Mouse (Mus musculus) midbrain, embryonic 10.5 days (tissue): ENCODE measurements around the gene Crcp. TPM values are rescaled to one million over a fixed set of nuclear protein-coding genes. Genes with fewer than 3 reads are reported as not detected.

Experiments
- DNase-seq: peaks from one replicate; pipeline ENCODE4 v3.0.0-alpha.2; 2017; ENCODE audit warnings: low spot score
- H3K27ac ChIP-seq: fragments of 300-500 bp; sonication (generic); replicated peaks from 2 replicates; pipeline ENCODE4 v1.5.1; 2016; ENCODE audit warnings: mild to moderate bottlenecking
- H3K27me3 ChIP-seq: fragments of 300-500 bp; sonication (generic); 2 replicates; pipeline ENCODE4 v1.6.1; 2016; ENCODE audit warnings: low read depth, mild to moderate bottlenecking; ENCODE audit not compliant: poor library complexity, severe bottlenecking
- H3K36me3 ChIP-seq: fragments of 300-500 bp; sonication (generic); 2 replicates; pipeline ENCODE4 v1.6.1; 2016; ENCODE audit warnings: mild to moderate bottlenecking, moderate library complexity
- H3K4me1 ChIP-seq: fragments of 300-500 bp; sonication (generic); 2 replicates; pipeline ENCODE4 v1.6.1; 2016
- H3K4me3 ChIP-seq: fragments of 300-500 bp; sonication (generic); 2 replicates; pipeline ENCODE4 v1.5.1; 2016; ENCODE audit warnings: mild to moderate bottlenecking, moderate library complexity
- H3K9me3 ChIP-seq: fragments of 300-500 bp; sonication (generic); replicated peaks from 2 replicates; pipeline ENCODE4 v1.6.1; 2016; ENCODE audit warnings: mild to moderate bottlenecking
- WGBS: fragments of 180-500 bp; shearing (Covaris S2); methylation state at CpG from one replicate; pipeline ENCODE4 v1.1.7; 2016; 5-methylcytosine and 5-hydroxymethylcytosine counted together
- polyA plus RNA-seq: library from polyadenylated mRNA; unstranded; fragments of >200 nt; fragmentation: Nextera tagmentation; extraction: Ambion mirVana; gene quantifications from 2 replicates; pipeline ENCODE4 v1.2.1, GENCODE M21; 2016

Gene Crcp
- polyA plus RNA-seq, 1 experiment from 2014 or later = 63.8 TPM

DNA sequence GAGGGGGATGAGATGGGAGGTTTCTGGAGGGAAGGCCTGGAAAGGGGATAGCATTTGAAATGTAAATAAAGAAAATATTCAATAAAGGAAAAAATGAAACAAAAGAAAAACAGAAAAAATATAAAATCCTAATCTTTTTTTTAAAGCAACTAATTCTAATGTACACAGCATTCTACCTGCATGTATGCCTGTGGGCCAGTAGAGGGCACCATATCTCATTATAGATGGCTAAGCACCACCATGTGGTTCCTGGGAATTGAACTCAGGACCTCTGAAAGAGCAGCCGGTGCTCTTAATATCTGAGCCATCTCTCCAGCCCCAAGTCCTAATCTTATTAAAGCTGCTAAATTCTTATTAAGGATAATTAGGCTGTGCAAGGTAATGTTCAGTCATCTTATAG lies 21.7 kb upstream of the Crcp start:
- Histone ChIP-seq H3K9me3 (peaks cover 37% of the 10 kb centered on the region), H3K4me1 (peaks cover 9% of the 10 kb centered on the region), H3K27me3 (peaks cover 4% of the 10 kb centered on the region; the same call in 1 of the 2 replicates), H3K4me3 (no peak overlapping the region), H3K36me3 (peaks cover 20% of the 10 kb centered on the region), H3K27ac (no peak overlapping the region)
- DNase-seq = no peak
- WGBS = 95% methylated on average over 1 of the region's 1 CpGs

DNA sequence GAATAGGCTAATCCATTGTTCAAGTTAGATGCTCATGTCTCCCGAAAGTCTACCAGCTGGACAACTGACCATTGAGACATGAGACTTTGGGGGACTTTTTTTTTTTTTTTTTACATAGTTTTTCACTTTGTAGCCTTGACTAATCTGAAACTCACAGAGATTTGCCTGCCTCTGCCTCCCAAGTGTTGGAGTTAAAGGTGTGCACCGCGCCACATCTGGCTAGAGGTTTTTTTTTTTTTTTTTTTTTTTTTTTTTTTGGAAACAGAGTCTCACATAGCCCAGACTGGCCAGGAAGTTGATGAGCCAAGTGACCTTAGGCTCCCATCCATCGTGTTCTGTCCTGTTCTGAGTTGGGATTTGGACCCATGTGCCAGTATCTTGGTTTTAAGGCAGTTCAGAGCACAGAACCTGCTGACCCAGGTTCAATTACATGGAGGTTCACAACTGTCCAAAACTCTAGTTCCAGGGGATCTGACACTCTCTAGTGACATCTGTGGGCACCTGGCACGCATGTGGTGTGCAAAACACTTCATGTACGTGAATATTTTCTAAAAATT lies 21.0 kb upstream of the Crcp start:
- WGBS = 80% methylated on average over 6 of the region's 6 CpGs
- Histone ChIP-seq H3K4me1 (peaks cover 2% of the 10 kb centered on the region), H3K36me3 (peaks cover 28% of the 10 kb centered on the region), H3K27me3 (peaks cover 4% of the 10 kb centered on the region; the same call in 1 of the 2 replicates), H3K4me3 (no peak overlapping the region), H3K9me3 (peaks cover 37% of the 10 kb centered on the region), H3K27ac (no peak overlapping the region)
- DNase-seq = no peak

DNA sequence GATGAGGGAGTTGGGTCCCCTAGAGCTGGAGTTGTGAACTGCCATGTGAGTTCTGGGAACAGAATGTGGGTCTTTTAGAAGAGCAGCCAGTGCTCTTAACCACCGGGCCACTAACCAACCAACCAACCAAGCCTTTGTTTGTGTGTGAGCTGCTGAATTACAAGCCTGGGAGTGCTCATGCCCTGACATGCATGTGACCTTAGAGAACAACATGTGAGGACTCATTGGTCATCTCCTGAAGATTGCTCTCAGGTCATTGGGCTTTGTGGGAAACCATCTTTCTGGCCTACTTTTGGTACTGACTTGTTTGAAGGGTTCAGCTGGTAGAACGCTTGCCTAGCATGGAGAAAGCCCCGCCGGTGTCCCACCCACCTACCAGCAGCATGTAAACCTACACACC lies 19.3 kb upstream of the Crcp start:
- Histone ChIP-seq H3K27ac (no peak overlapping the region), H3K4me3 (no peak overlapping the region), H3K27me3 (no peaks in the 10 kb centered on the region), H3K4me1 (no peaks in the 10 kb centered on the region), H3K9me3 (peaks cover 28% of the 10 kb centered on the region), H3K36me3 (peaks cover 35% of the 10 kb centered on the region)
- no peak for DNase-seq
- 95% methylated on average over 4 of the region's 4 CpGs for WGBS

DNA sequence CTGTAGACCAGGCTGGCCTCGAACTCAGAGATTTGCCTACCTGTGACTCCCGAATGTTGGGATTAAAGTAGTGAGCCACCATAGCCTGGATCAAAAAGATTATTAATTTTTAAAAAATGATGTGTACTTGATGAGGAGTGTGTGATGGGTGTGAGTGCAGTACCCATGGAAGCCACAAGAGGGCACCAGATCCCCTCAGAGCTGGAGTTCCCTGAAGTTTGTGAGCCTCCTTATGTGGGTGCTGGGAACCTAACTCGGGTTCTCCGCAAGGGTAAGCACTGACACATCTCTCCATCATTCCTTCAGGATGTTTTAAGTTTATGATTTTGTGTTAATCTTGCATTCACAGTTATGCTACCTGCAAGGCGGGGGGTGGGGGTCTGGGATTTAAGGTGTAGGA lies 18.1 kb upstream of the Crcp start:
- WGBS = 90% methylated on average over 5 of the region's 5 CpGs
- Histone ChIP-seq H3K36me3 (peaks cover 47% of the 10 kb centered on the region), H3K27ac (no peak overlapping the region), H3K9me3 (peaks cover 20% of the 10 kb centered on the region), H3K27me3 (no peaks in the 10 kb centered on the region), H3K4me3 (no peak overlapping the region), H3K4me1 (no peaks in the 10 kb centered on the region)
- DNase-seq = no peak

DNA sequence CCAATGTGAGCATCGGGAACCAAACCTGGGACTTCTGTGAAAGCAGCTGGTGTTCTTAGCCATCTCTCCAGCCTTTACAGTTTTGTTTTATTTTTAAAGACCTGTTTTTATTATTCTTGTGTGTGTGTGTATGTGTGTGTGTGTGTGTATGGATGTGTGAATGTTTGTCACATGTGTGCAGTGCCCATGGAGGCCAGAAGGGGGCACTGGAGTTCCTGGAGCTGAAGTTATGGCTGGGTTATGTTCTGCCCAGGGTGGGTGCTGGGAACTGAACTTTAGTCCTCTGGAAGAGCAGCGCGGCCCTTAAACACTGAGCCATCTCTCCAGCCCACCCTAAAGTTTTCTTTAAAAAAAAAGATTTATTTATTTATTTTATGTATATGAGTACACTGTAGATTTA lies 14.0 kb upstream of the Crcp start:
- Histone ChIP-seq H3K27ac (no peak overlapping the region), H3K4me3 (no peak overlapping the region), H3K4me1 (peaks cover 4% of the 10 kb centered on the region; the same call in 1 of the 2 replicates), H3K27me3 (no peaks in the 10 kb centered on the region), H3K9me3 (peaks cover 20% of the 10 kb centered on the region), H3K36me3 (peaks cover 71% of the 10 kb centered on the region)
- WGBS = 97% methylated on average over 3 of the region's 3 CpGs
- no peak for DNase-seq

DNA sequence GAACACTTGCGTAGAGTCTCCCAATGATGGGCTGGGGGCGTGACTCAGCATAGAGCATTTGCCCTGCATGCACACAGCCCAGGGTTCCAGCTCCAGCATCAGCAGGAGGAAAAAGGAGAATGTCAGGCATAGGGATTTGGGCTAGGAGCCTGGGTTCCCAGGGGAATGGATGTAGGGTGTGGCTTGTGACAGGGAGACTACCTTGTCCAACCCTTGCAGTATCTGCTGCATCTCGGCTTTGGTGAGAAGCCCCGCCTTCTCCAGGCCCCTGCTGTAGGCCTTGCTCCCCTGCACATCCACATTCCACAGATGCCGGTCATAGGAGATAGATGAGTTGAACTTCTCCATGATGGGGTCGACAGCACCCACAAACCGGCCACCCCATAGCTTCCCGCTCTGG lies 9.6 kb upstream of the Crcp start:
- Histone ChIP-seq H3K27me3 (no peaks in the 10 kb centered on the region), H3K4me1 (peaks cover 19% of the 10 kb centered on the region), H3K36me3 (peaks cover 39% of the 10 kb centered on the region), H3K9me3 (peaks cover 2% of the 10 kb centered on the region; the same call in 1 of the 2 replicates), H3K27ac (no peak overlapping the region), H3K4me3 (no peak overlapping the region)
- 78% methylated on average over 8 of the region's 8 CpGs for WGBS
- no peak for DNase-seq

DNA sequence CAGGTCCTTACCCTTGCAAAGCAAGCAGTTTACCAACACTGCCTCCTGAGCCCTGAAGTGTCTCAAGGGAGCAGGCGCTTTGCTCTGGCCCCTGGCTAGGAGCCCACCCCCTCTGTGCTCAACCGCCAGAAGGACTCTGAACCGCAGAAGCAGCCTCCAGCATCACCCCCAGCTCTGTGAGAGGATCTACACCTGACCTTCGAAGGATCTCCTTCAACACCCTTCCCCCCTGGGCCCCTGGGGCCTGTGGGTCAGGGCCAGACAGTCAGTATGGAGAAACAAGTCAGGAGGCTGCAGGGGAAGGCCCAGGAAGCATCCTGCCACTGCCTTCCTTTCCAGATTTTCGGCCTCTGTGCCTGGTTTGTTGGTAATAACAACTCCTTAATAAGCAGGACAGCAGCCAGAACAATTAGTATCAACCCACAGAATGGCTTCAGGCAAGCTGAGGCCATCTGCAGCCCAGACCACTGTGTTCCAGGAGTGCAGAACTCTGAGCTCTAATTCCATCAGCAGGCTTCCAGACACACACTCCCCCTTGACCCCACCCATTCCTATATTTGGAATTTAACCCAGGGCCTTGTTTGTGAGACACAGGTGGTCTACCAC lies 7.6 kb upstream of the Crcp start:
- Histone ChIP-seq H3K4me3 (no peak overlapping the region), H3K36me3 (peaks cover 19% of the 10 kb centered on the region), H3K9me3 (no peaks in the 10 kb centered on the region), H3K4me1 (peaks cover 21% of the 10 kb centered on the region), H3K27me3 (no peaks in the 10 kb centered on the region), H3K27ac (no peak overlapping the region)
- 79% methylated on average over 5 of the region's 5 CpGs for WGBS
- no peak for DNase-seq

DNA sequence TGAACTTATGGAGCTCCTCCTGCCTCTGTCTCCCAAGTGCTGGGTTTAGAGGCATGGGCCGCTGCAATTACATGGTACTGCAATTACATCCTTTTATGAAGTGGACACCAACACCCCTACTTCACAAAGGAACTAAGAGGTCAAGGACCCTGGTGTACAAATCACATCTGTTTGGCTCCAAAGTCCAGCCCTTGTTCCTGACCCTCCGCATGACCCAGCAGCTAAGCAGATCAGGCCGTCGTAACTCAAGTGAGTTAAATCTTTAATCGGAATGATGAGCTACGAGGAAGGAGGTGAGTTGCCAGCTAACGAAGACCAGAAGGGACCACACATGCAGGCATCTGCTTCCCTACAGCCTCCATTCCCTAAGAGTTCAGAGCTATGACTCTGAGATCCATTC lies 6.7 kb upstream of the Crcp start:
- Histone ChIP-seq H3K4me3 (no peak overlapping the region), H3K36me3 (peaks cover 15% of the 10 kb centered on the region; the same call in 1 of the 2 replicates), H3K4me1 (peaks cover 21% of the 10 kb centered on the region), H3K9me3 (no peaks in the 10 kb centered on the region), H3K27me3 (no peaks in the 10 kb centered on the region), H3K27ac (no peak overlapping the region)
- 76% methylated on average over 7 of the region's 7 CpGs for WGBS
- no peak for DNase-seq

DNA sequence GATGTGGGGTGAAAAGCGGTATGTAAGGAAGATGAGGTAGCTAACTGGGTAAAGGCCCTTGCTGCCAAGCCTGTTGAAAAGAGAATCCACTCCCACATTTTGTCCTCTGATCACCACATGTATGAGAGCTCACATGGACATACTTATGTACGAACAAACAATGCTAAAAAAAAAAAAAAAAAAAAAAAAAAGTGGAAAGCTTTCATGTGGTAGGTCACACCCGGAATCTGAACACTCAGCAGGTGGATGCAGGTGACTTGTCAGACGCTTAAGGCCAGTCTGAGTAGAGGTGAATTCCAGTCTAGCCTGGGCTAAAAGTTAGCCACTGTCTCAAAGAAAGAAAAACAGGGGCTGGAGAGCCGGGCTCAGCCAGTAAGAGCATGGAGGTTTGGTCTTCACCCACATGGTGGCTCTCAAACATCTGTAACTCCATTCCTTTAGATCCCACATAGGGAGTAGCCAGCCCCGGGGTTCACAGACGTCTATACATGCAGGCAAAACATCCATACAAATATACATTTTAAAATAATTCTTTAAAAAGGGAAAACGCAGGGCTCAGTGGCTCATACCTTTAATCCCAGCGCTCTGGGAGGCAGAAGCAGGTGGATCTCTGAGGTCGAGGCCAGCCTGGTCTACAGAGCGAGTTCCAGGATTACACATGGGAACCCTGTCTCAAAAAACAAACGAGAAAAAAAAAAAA lies 5.9 kb upstream of the Crcp start:
- WGBS = 41% methylated on average over 12 of the region's 12 CpGs
- peaks cover 6% of the 10 kb centered on the region; the same call in 1 of the 2 replicates for H3K36me3 ChIP-seq
- no peak overlapping the region for H3K27ac ChIP-seq
- H3K9me3 ChIP-seq = no peaks in the 10 kb centered on the region
- no peak for DNase-seq
- H3K4me1 ChIP-seq = peaks cover 21% of the 10 kb centered on the region
- peak overlapping the region; percentile 74 for H3K4me3 ChIP-seq
- no peaks in the 10 kb centered on the region for H3K27me3 ChIP-seq

DNA sequence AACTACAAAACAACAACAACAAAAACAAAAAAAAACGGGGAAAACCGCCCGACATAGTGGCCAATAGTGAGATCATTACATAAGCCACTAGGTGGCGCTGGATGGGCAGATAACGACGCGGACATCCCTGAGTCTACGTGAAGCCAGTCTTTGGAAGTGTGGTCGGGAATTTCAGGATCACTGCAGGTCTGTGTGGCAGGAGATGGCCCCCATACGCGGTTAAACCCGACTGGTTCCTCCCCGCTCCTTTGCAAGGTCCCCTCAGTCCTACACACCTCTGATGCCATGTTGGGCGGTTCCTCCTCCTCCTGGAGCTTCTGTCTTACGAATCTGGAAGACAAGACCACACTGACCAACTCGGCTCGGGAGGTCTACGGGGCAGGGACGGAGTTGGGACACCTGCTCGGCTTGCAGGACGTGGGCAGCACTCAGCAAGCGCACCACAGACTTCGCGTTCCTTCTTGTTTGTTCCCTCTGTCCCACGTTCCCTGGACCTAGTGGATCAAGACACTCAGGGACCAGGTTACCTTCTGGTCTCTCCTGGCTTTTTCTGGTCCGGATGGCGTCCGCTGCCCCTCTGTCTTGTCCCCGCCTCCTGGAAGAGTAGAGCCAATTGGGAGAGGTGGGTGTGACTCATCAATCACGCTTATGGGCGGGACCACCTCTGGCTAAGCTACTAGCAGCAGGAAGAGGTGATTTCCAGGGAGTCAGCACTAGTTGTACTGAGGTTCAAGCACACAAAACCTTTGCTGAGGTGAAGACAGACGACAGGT lies 5.1 kb upstream of the Crcp start:
- under 1% methylated on average over 32 of the region's 32 CpGs for WGBS
- H3K9me3 ChIP-seq = no peaks in the 10 kb centered on the region
- peaks cover 23% of the 10 kb centered on the region for H3K4me1 ChIP-seq
- peak overlapping the region; percentile 82 for H3K27ac ChIP-seq
- H3K27me3 ChIP-seq = no peaks in the 10 kb centered on the region
- H3K4me3 ChIP-seq = peak overlapping the region; percentile 74
- H3K36me3 ChIP-seq = no peaks in the 10 kb centered on the region
- DNase-seq = peak; percentile 84

DNA sequence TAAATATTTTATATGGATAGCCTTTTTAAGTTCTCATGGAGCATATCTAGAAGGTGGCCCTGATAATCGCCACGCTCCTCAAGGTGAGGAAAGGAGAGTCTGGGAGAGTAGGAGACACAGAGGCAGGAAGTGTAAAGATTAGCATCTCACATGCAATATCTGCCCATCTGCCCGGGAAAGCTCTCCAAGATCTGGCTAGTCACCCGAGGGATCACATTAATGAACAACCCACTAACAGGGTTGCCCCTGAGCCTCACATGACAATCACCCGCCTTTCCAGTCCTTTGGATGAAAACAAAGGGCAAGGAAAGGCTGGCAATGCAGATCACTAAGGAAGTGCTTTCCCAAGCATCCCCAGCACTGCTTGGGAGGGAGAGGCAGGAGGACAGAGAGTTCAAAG lies 2.0 kb upstream of the Crcp start:
- Histone ChIP-seq H3K4me3 (no peak overlapping the region), H3K9me3 (no peaks in the 10 kb centered on the region), H3K4me1 (peaks cover 24% of the 10 kb centered on the region), H3K36me3 (no peaks in the 10 kb centered on the region), H3K27ac (no peak overlapping the region), H3K27me3 (no peaks in the 10 kb centered on the region)
- WGBS = 86% methylated on average over 5 of the region's 5 CpGs
- no peak for DNase-seq

DNA sequence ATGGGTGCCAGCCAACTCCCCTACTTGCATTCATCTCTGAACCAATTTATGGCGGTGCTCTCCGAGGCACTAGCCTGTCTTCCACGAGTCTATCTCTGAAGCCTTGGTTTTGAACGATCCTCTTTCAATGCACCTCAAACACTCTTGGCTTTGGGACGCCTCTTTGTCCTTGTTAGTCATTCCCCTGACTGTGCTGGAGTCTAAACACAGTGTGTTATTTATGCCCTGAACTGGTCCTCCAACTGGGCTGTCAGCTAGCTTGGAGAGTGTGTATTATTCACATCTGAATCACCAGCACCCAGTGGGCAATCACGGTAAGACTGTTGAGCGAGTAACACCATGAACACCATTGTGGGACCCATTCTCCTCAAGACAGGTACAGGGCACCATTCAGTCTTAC lies 1.4 kb upstream of the Crcp start:
- WGBS = 86% methylated on average over 7 of the region's 7 CpGs

More for the DNA sequence above, 1.4 kb upstream of the Crcp start:
- H3K4me3 ChIP-seq = no peak overlapping the region
- DNase-seq = no peak
- peaks cover 24% of the 10 kb centered on the region for H3K4me1 ChIP-seq
- no peaks in the 10 kb centered on the region for H3K27me3 ChIP-seq
- H3K36me3 ChIP-seq = no peaks in the 10 kb centered on the region
- no peak overlapping the region for H3K27ac ChIP-seq
- no peaks in the 10 kb centered on the region for H3K9me3 ChIP-seq
